Mouse (Mus musculus) urinary bladder, postnatal 25 days (tissue): ENCODE data around the gene Gm21970.
A peak's percentile ranks its signal among the peaks of the same experiment; 100 is the strongest.

ENCODE experiments used
- DNase-seq: peaks from one replicate; pipeline ENCODE4 v3.0.0; 2022; ENCODE audit warnings: low spot score

Gene Gm21970

GRCm38 (mm10) chr16:91391421-91391820 lies at the start of gene Gm21970:
TSS of gene Gm21970 (plus strand) at chr16:91391721.
- no peak for DNase-seq

GRCm38 (mm10) chr16:91346491-91346890 lies 45.0 kb upstream of the Gm21970 start:
- DNase-seq, result no peak

GRCm38 (mm10) chr16:91347491-91348263 lies 43.8 kb upstream of the Gm21970 start:
- no peak for DNase-seq

- DNase-seq, result no peak
Measured at GRCm38 (mm10) chr16:91348264-91348565, 43.3 kb upstream of the Gm21970 start.

GRCm38 (mm10) chr16:91348588-91349330 lies 42.8 kb upstream of the Gm21970 start:
- DNase-seq, result no peak

- peak; percentile 69 for DNase-seq
Measured at GRCm38 (mm10) chr16:91352084-91352562, 39.4 kb upstream of the Gm21970 start.

GRCm38 (mm10) chr16:91352749-91353148 lies 38.8 kb upstream of the Gm21970 start:
- DNase-seq, result no peak

- DNase-seq, result no peak
Measured at GRCm38 (mm10) chr16:91353177-91353576, 38.3 kb upstream of the Gm21970 start.

- DNase-seq, result no peak
Measured at GRCm38 (mm10) chr16:91353638-91354037, 37.9 kb upstream of the Gm21970 start.

- no peak for DNase-seq
Measured at GRCm38 (mm10) chr16:91354599-91354998, 36.9 kb upstream of the Gm21970 start.

GRCm38 (mm10) chr16:91355160-91355559 lies 36.4 kb upstream of the Gm21970 start:
- DNase-seq, result no peak

- DNase-seq, result no peak
Measured at GRCm38 (mm10) chr16:91356760-91357525, 34.6 kb upstream of the Gm21970 start.

GRCm38 (mm10) chr16:91357526-91357900 lies 34.0 kb upstream of the Gm21970 start:
- DNase-seq, result no peak

- DNase-seq, result peak; percentile 59
Measured at GRCm38 (mm10) chr16:91358555-91358954, 33.0 kb upstream of the Gm21970 start.

GRCm38 (mm10) chr16:91359531-91359930 lies 32.0 kb upstream of the Gm21970 start:
- no peak for DNase-seq

GRCm38 (mm10) chr16:91360162-91360561 lies 31.4 kb upstream of the Gm21970 start:
- DNase-seq, result no peak

GRCm38 (mm10) chr16:91362006-91362405 lies 29.5 kb upstream of the Gm21970 start:
- no peak for DNase-seq

GRCm38 (mm10) chr16:91362616-91363272 lies 28.8 kb upstream of the Gm21970 start:
- DNase-seq, result peak; percentile 56

GRCm38 (mm10) chr16:91363483-91363882 lies 28.0 kb upstream of the Gm21970 start:
- no peak for DNase-seq

GRCm38 (mm10) chr16:91366567-91366966 lies 25.0 kb upstream of the Gm21970 start:
- DNase-seq, result no peak

GRCm38 (mm10) chr16:91367066-91367465 lies 24.5 kb upstream of the Gm21970 start:
- DNase-seq, result no peak
